Mouse (Mus musculus) heart, postnatal 0 days (tissue): ENCODE measurements around the gene Map6.

Experiments used
- CTCF ChIP-seq: IDR thresholded peaks from 2 replicates; pipeline ENCODE4 v1.5.1; 2016; ENCODE audit warnings: antibody characterized with exemption, control low read depth, low read depth
- EP300 ChIP-seq: IDR thresholded peaks from 2 replicates; pipeline ENCODE4 v1.6.1; 2016; ENCODE audit warnings: antibody characterized with exemption, low read depth

- no peak for TF ChIP-seq CTCF
- TF ChIP-seq EP300 = no peak
These were observed 28.8 kb upstream of the Map6 start, which contains the start of gene Mogat2 for GRCm38 (mm10) chr7:99238417-99238816.
